Mouse (Mus musculus): ENCODE measurements around the gene Mfap3.

DNA sequence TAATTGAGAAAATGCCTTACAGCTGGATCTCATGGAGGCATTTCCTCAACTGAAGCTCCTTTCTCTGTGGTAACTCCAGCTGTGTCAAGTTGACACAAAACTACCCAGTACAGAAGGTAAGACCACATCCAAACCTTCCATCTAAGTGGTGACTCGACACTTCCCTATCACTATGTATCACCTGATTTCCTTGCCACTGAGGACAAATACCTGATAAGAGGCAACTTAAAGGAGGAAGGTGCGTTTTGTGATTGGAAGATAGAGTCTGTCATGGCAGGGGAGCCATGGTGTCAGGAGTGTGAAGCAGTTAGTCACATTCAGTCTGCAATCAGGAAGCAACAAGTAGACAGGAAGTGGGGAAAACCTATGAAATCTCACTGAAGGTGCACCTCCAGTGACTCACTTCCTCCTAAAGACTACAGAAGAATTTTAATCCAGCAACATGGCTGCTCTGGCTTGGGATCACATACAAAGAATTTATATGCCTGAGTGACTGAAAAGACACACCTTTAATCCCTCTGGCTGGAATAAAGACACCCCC is 50.6 kb downstream of the Mfap3 start:
- TF ChIP-seq POLR2A (IDR thresholded peaks at IDR 0.05; ENCODE audit: control insufficient read depth, low read depth, low read length), result no peak
- TF ChIP-seq CTCF (IDR thresholded peaks at IDR 0.05; ENCODE audit: control insufficient read depth, insufficient read depth, insufficient replicate concordance, low read depth, low read length), result no peak
